Mouse (Mus musculus) bone marrow macrophage, adult 2 months (primary cell): ENCODE results near the gene Grin2c.

Source experiments
- CTCF ChIP-seq: IDR thresholded peaks from 2 replicates; pipeline ENCODE4 v1.5.1; 2012; ENCODE audit warnings: low read depth, mild to moderate bottlenecking, low read length, moderate library complexity
- POLR2A ChIP-seq: IDR thresholded peaks from 2 replicates; pipeline ENCODE4 v1.6.1; 2012; ENCODE audit warnings: mild to moderate bottlenecking, low read depth, low read length, borderline replicate concordance

GRCm38 (mm10) chr11:115215123-115215522, 51.9 kb downstream of the Grin2c start:
- TF ChIP-seq POLR2A (no peak), CTCF (no peak)
